ENCODE assay signal across 21 mouse cellular contexts in the genomic region with DNA sequence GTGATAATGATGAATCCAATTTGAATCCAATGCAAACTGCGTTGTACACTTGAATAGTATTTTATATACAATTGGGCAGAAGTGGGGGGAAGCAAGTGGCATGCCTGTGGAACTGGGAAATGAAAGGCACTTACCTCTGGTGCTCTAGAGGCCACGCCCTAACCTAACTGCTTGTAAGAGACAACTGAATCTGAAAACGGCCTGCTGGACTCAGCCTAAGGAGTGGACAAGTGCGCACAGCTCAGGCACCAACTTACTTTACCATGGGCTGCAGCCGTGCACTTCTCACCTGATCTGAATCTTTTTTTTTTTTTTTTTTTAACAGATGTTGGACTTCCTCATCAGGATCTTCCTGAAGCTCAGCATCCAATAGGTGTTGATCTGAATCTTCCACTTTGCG. TPM values are rescaled to one million over a fixed set of nuclear protein-coding genes. Genes with fewer than 3 reads are reported as not detected.
DNase-seq lines count a peak whose midpoint lies in the region; ATAC-seq and TF ChIP-seq lines count a peak whose summit lies in the region.
"Had no signal": no experiment of that assay in that cellular context is flagged by ENCODE, and none has a peak within 500 bp of the region (broad histone marks: within the 10 kb centered on the region; RNA-seq: fewer than 3 reads in every experiment).

No protein-coding gene starts in this region.

- H3K27me3 ChIP-seq in intestine, embryonic 16.5 days (replicated peaks; ENCODE audit: control insufficient read depth, insufficient read depth, low read length), result no peaks in the 10 kb centered on the region
- H3K27me3 ChIP-seq in intestine, embryonic 15.5 days (replicated peaks), result no peaks in the 10 kb centered on the region
- no peaks in the 10 kb centered on the region for H3K27me3 ChIP-seq in lung, embryonic 14.5 days (ENCODE audit: insufficient read depth, low read length)
- H3K27me3 ChIP-seq in lung, postnatal 0 days (replicated peaks; ENCODE audit: insufficient read depth, low read length), result no peaks in the 10 kb centered on the region
- H3K27me3 ChIP-seq: forebrain, embryonic 13.5 days; hindbrain, embryonic 12.5 days had no signal

- H3K4me1 ChIP-seq in intestine, embryonic 16.5 days (ENCODE audit: control insufficient read depth, insufficient read depth, low read length), result peaks cover 3% of the 10 kb centered on the region; the same call in 1 of the 2 replicates
- H3K4me1 ChIP-seq in intestine, embryonic 15.5 days (replicated peaks), result 0 out of 2 replicates have a peak, but pooled peaks cover 4% of the 10 kb centered on the region
- H3K4me1 ChIP-seq in lung, embryonic 14.5 days (ENCODE audit: insufficient read depth), result peaks cover 6% of the 10 kb centered on the region
- H3K4me1 ChIP-seq in lung, postnatal 0 days (ENCODE audit: insufficient read depth, low read depth, low read length), result peaks cover 6% of the 10 kb centered on the region; the same call in 1 of the 2 replicates

- ATAC-seq in intestine, embryonic 16.5 days, result peak; percentile 58; the same call in 1 of the 2 replicates
- no peak for ATAC-seq in intestine, embryonic 15.5 days
- 0 out of 2 replicates have a peak, but pooled peaks have one; percentile 50 for ATAC-seq in lung, embryonic 14.5 days (ENCODE audit: insufficient read depth)
- peak; percentile 55 for ATAC-seq in lung, postnatal 0 days
- ATAC-seq: activated CD4-positive, CD25-positive, alpha-beta regulatory T cell, adult 4 months; forebrain, embryonic 13.5 days; forebrain, embryonic 16.5 days had no signal

- DNase-seq in lung, embryonic 14.5 days, result no peak
- DNase-seq in lung, postnatal 14 days, result no peak
- DNase-seq in lung, postnatal 0 days (ENCODE audit: low spot score), result peak; percentile 27
- no peak for DNase-seq in lung, postnatal 25 days (ENCODE audit: low spot score)
- DNase-seq in frontal cortex, postnatal 25 days (ENCODE audit: low spot score in 2 of 2), result no peak
- DNase-seq: adrenal gland, adult 8-10 months; adrenal gland, postnatal 25 days; cerebellum, adult 11-12 months; cerebellum, adult 8-10 months; cerebellum, postnatal 10 days; cerebellum, postnatal 36 days; gastrocnemius, adult 2 months; gastrocnemius, postnatal 14 days had no signal

- H3K27ac ChIP-seq in intestine, embryonic 16.5 days (ENCODE audit: low read length), result no peak overlapping the region
- H3K27ac ChIP-seq in intestine, embryonic 15.5 days, result no peak overlapping the region
- no peak overlapping the region for H3K27ac ChIP-seq in lung, embryonic 14.5 days (ENCODE audit: low read depth)
- H3K27ac ChIP-seq in lung, postnatal 0 days (ENCODE audit: low read length), result no peak overlapping the region
- H3K27ac ChIP-seq: forebrain, embryonic 10.5 days; forebrain, embryonic 13.5 days; gastrocnemius, adult 2 months; hindbrain, embryonic 12.5 days had no signal

- no peak for TF ChIP-seq EP300 in lung, postnatal 0 days (IDR thresholded peaks at IDR 0.05)

- TF ChIP-seq CTCF in lung, embryonic 14.5 days (IDR thresholded peaks at IDR 0.05; ENCODE audit: low read depth), result no peak
- no peak for TF ChIP-seq CTCF in lung, postnatal 0 days (IDR thresholded peaks at IDR 0.05)

- no peaks in the 10 kb centered on the region for H3K9me3 ChIP-seq in intestine, embryonic 16.5 days (ENCODE audit: control insufficient read depth, low read length)
- H3K9me3 ChIP-seq in intestine, embryonic 15.5 days, result no peaks in the 10 kb centered on the region
- H3K9me3 ChIP-seq in lung, embryonic 14.5 days (ENCODE audit: low read depth, low read length), result no peaks in the 10 kb centered on the region
- no peaks in the 10 kb centered on the region for H3K9me3 ChIP-seq in lung, postnatal 0 days (ENCODE audit: low read length)
- H3K9me3 ChIP-seq: forebrain, embryonic 10.5 days; forebrain, embryonic 13.5 days; hindbrain, embryonic 12.5 days had no signal

- 78% methylated on average over 6 of the region's 6 CpGs for WGBS in intestine, embryonic 16.5 days
- 79% methylated on average over 6 of the region's 6 CpGs for WGBS in intestine, embryonic 15.5 days
- WGBS in lung, embryonic 14.5 days, result 71% methylated on average over 6 of the region's 6 CpGs
- WGBS in lung, postnatal 0 days, result 61% methylated on average over 6 of the region's 6 CpGs

- H3K9ac ChIP-seq in intestine, embryonic 16.5 days (ENCODE audit: low read depth, low read length), result no peak overlapping the region
- no peak overlapping the region for H3K9ac ChIP-seq in intestine, embryonic 15.5 days
- H3K9ac ChIP-seq in lung, embryonic 14.5 days, result no peak overlapping the region
- H3K9ac ChIP-seq in lung, postnatal 0 days (replicated peaks; ENCODE audit: low read depth), result no peak overlapping the region
- H3K9ac ChIP-seq: forebrain, embryonic 13.5 days; hindbrain, embryonic 12.5 days had no signal

- no peak overlapping the region for H3K4me2 ChIP-seq in intestine, embryonic 16.5 days (ENCODE audit: low read depth, low read length)
- H3K4me2 ChIP-seq in intestine, embryonic 15.5 days (replicated peaks), result no peak overlapping the region
- no peak overlapping the region for H3K4me2 ChIP-seq in lung, embryonic 14.5 days
- no peak overlapping the region for H3K4me2 ChIP-seq in lung, postnatal 0 days (replicated peaks; ENCODE audit: low read depth, low read length)
- H3K4me2 ChIP-seq: forebrain, embryonic 13.5 days; heart, embryonic 11.5 days; hindbrain, embryonic 12.5 days had no signal

- H3K4me3 ChIP-seq in intestine, embryonic 16.5 days (ENCODE audit: low read length), result no peak overlapping the region
- H3K4me3 ChIP-seq in intestine, embryonic 15.5 days (replicated peaks), result no peak overlapping the region
- no peak overlapping the region for H3K4me3 ChIP-seq in lung, embryonic 14.5 days (ENCODE audit: low read depth, low read length)
- no peak overlapping the region for H3K4me3 ChIP-seq in lung, postnatal 0 days (ENCODE audit: low read depth, low read length)
- H3K4me3 ChIP-seq: forebrain, embryonic 10.5 days; forebrain, embryonic 13.5 days; gastrocnemius, adult 2 months; hindbrain, embryonic 12.5 days had no signal

- H3K36me3 ChIP-seq in intestine, embryonic 16.5 days (ENCODE audit: control insufficient read depth, insufficient read depth, low read length), result no peaks in the 10 kb centered on the region
- no peaks in the 10 kb centered on the region for H3K36me3 ChIP-seq in intestine, embryonic 15.5 days
- 0 out of 2 replicates have a peak, but pooled peaks cover under 1% of the 10 kb centered on the region for H3K36me3 ChIP-seq in lung, embryonic 14.5 days (ENCODE audit: insufficient read depth)
- H3K36me3 ChIP-seq in lung, postnatal 0 days (ENCODE audit: insufficient read depth, low read length), result peaks cover under 1% of the 10 kb centered on the region; the same call in 1 of the 2 replicates

RNA-seq across cellular contexts. Expression of a gene that starts 10.9 kb away (rescaled TPM):
- polyA plus RNA-seq in intestine, embryonic 16.5 days (2015; fragmentation: Nextera tagmentation; extraction: Ambion mirVana), result 63.5 and 65.9 TPM in 2 replicates
- 68.4 and 76.3 TPM in 2 replicates for polyA plus RNA-seq in intestine, embryonic 15.5 days (2015; fragmentation: Nextera tagmentation; extraction: Ambion mirVana)
- 81.1 and 97.4 TPM in 2 replicates for polyA plus RNA-seq in lung, embryonic 14.5 days (2014; fragmentation: Nextera tagmentation; extraction: Ambion mirVana)
- 48.2 and 52.8 TPM in 2 replicates for polyA plus RNA-seq in lung, postnatal 0 days (2015; fragmentation: Nextera tagmentation; extraction: Ambion mirVana)
